Mouse (Mus musculus): ENCODE data around the gene Ahnak. TPM values are rescaled to one million over a fixed set of nuclear protein-coding genes. Genes with fewer than 3 reads are reported as not detected.

Gene Ahnak
- polyA plus RNA-seq, 1 experiment from 2014 or later = 2.2 TPM

DNA sequence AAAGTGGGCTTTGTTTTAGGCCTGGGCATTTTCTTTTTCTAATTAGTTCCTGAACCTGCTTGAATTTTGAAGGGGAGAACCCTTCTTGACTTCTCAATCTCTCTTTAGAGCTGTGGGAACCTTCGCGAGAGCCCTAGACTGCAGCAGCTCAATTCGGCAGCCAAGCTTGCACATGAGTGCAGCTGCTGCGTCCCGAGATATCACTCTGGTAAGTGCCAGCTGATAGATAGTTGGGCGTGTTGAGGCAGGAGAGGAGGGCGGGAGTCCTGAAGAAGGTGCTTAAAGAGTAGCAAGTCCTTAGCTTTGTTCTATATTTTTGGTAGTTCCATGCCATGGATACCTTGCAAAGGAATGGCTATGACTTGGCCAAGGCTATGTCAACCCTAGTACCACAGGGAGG, 42.2 kb upstream of the Ahnak start:
- Histone ChIP-seq H3K4me2 (ENCODE audit: low read length) (no peak overlapping the region), H3K36me3 (ENCODE audit: control insufficient read depth, insufficient read depth) (peaks cover 47% of the 10 kb centered on the region), H3K4me3 (replicated peaks; ENCODE audit: low read length) (no peak overlapping the region), H3K27ac (ENCODE audit: low read length) (no peak overlapping the region), H3K27me3 (replicated peaks; ENCODE audit: control insufficient read depth, insufficient read depth, low read length) (no peaks in the 10 kb centered on the region), H3K4me1 (replicated peaks; ENCODE audit: control insufficient read depth, insufficient read depth, low read length) (peaks cover 32% of the 10 kb centered on the region), H3K9me3 (ENCODE audit: control insufficient read depth, low read length) (no peaks in the 10 kb centered on the region), H3K9ac (replicated peaks; ENCODE audit: low read depth, low read length) (no peak overlapping the region)
- ATAC-seq = no peak
- WGBS = 96% methylated on average over 7 of the region's 7 CpGs

DNA sequence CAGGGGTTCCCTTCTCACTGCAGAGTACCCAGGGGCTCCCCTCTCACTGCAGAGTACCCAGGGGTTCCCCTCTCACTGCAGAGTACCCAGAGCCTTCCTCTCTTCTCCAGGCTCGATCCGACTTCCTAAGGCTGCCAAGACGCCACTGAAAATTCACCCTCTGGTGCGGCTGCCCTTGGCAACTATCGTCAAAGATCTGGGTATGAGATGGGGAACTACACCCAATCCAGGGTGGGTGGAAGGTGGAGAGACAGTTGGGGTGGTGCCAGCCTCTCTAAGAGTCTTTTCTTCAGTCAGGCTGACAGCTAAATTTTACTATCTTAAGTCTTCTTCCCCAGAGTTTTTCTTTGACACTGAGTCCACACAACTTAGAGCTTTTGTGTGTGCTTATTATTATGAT, 38.9 kb upstream of the Ahnak start:
- ATAC-seq = no peak
- WGBS = 89% methylated on average over 5 of the region's 5 CpGs
- Histone ChIP-seq H3K27ac (ENCODE audit: low read length) (no peak overlapping the region), H3K4me2 (ENCODE audit: low read length) (no peak overlapping the region), H3K9me3 (ENCODE audit: control insufficient read depth, low read length) (no peaks in the 10 kb centered on the region), H3K4me1 (replicated peaks; ENCODE audit: control insufficient read depth, insufficient read depth, low read length) (peaks cover 32% of the 10 kb centered on the region), H3K27me3 (replicated peaks; ENCODE audit: control insufficient read depth, insufficient read depth, low read length) (no peaks in the 10 kb centered on the region), H3K9ac (replicated peaks; ENCODE audit: low read depth, low read length) (no peak overlapping the region), H3K4me3 (replicated peaks; ENCODE audit: low read length) (no peak overlapping the region), H3K36me3 (ENCODE audit: control insufficient read depth, insufficient read depth) (peaks cover 47% of the 10 kb centered on the region)

DNA sequence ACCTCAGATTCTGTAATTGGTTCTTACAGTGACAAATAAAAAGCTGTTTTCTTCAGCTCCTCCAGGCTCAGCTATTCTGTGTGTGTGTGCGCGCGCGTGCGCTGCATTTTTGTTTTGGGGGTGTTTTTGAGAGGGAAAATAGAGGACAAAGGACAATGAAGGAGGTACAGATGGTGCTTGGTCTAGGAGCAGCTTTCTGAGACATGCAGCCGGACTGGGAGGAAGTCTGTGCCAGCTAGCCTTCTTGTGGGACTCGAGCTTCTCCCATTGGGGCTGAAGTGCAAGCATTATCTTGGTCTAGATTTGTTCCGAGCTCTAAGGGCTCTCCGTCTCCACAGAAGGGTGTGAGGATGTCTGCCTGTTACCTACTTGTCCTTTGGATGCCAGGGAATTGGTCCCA, 36.8 kb upstream of the Ahnak start:
- H3K9ac ChIP-seq (replicated peaks; ENCODE audit: low read depth, low read length) = peak overlapping the region; percentile 55; the same call in 1 of the 2 replicates

DNA sequence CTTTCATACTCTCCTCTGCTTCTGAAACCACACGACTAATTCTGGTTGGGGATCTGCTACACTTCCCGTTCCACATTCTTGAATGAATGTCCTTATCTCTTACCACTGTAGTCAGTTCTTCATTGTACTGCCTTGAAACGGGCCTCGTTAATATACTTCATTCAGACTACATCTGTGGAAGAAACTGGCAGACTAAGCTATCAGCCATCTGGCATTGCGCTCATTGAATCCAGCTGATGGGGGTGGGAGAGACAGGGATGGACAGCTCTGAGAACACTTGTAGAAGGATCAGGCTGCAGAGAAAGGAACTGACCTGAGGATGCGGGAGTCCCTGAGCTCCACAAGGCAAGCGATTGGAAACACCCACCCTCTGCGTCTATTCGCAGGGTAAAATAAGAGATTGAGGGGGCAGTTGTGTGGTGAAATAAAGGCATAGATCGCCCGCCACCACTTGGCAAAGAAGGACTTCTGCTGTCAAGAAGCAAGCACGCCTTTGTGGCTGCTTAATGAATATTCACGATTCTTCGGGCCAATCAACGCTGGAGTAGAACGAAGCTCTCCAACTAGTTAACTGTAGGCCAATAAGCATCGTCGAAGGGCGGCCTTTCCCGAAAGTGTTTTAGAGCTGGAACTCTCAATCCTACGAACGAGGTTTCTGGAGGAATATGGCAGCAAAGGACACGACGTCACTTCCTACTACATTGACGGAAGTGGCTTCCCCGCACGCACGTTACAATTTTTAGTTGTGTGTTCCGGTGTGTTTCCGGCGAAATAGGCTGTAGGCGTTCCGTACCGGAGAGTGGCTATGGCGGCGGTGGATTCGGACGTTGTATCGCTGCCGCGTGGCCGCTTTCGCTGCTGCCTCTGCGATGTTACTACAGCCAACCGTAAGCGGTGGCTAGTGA, 35.7 kb upstream of the Ahnak start, which contains the start of gene Tut1:
Gene Tut1 (plus strand): TSS at position 713 of the 905 bp plus-strand sequence.
- H3K9ac ChIP-seq (replicated peaks; ENCODE audit: low read depth, low read length) = peak within 1 kb of the TSS; percentile 73
- H3K4me1 ChIP-seq (replicated peaks; ENCODE audit: control insufficient read depth, insufficient read depth, low read length) = peaks cover 35% of the 10 kb centered on the region
- peak within 1 kb of the TSS; percentile 93 for H3K27ac ChIP-seq (ENCODE audit: low read length)
- H3K27me3 ChIP-seq (replicated peaks; ENCODE audit: control insufficient read depth, insufficient read depth, low read length) = no peaks in the 10 kb centered on the region
- peak within 1 kb of the TSS; percentile 98 for H3K4me2 ChIP-seq (ENCODE audit: low read length)
- under 1% methylated on average over 46 of the region's 46 CpGs for WGBS
- H3K36me3 ChIP-seq (ENCODE audit: control insufficient read depth, insufficient read depth) = peaks cover 28% of the 10 kb centered on the region
- ATAC-seq = peak; percentile 96
- no peaks in the 10 kb centered on the region for H3K9me3 ChIP-seq (ENCODE audit: control insufficient read depth, low read length)
- H3K4me3 ChIP-seq (replicated peaks; ENCODE audit: low read length) = peak within 1 kb of the TSS; percentile 79

More for the DNA sequence above, 36.8 kb upstream of the Ahnak start:
- no peaks in the 10 kb centered on the region for H3K9me3 ChIP-seq (ENCODE audit: control insufficient read depth, low read length)
- peak; percentile 6 for ATAC-seq
- peak overlapping the region; percentile 55 for H3K4me2 ChIP-seq (ENCODE audit: low read length)
- peaks cover 39% of the 10 kb centered on the region for H3K36me3 ChIP-seq (ENCODE audit: control insufficient read depth, insufficient read depth)
- 35% methylated on average over 9 of the region's 9 CpGs for WGBS
- H3K27me3 ChIP-seq (replicated peaks; ENCODE audit: control insufficient read depth, insufficient read depth, low read length) = no peaks in the 10 kb centered on the region
- peaks cover 35% of the 10 kb centered on the region for H3K4me1 ChIP-seq (replicated peaks; ENCODE audit: control insufficient read depth, insufficient read depth, low read length)
- no peak overlapping the region for H3K4me3 ChIP-seq (replicated peaks; ENCODE audit: low read length)
- peak overlapping the region; percentile 93 for H3K27ac ChIP-seq (ENCODE audit: low read length)

DNA sequence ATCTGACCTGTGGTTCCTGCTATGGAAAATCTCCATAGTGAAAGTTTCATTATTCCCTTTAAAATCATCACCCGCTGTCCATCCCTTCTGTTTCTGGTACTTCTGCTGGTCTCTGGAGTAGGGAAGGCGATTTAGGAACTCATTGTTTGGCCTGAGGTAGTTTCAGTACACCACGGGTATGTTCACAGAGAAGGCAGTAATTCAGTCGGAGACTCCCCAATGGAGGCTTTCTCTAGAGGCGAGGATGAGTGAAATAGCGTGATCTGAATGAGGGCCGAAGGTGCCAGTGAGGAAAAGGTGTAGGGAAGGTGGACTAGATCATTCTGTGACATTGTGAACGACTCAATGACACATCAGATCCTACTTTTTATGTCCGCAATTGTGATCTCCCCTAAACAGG, 34.9 kb upstream of the Ahnak start:
- H3K9me3 ChIP-seq (ENCODE audit: control insufficient read depth, low read length) = no peaks in the 10 kb centered on the region
- H3K27me3 ChIP-seq (replicated peaks; ENCODE audit: control insufficient read depth, insufficient read depth, low read length) = no peaks in the 10 kb centered on the region
- 3% methylated on average over 9 of the region's 9 CpGs for WGBS
- peaks cover 35% of the 10 kb centered on the region for H3K4me1 ChIP-seq (replicated peaks; ENCODE audit: control insufficient read depth, insufficient read depth, low read length)
- H3K4me3 ChIP-seq (replicated peaks; ENCODE audit: low read length) = peak overlapping the region; percentile 79
- no peak for ATAC-seq
- peaks cover 23% of the 10 kb centered on the region for H3K36me3 ChIP-seq (ENCODE audit: control insufficient read depth, insufficient read depth)
- peak overlapping the region; percentile 98 for H3K4me2 ChIP-seq (ENCODE audit: low read length)
- H3K9ac ChIP-seq (replicated peaks; ENCODE audit: low read depth, low read length) = peak overlapping the region; percentile 73
- peak overlapping the region; percentile 73 for H3K27ac ChIP-seq (ENCODE audit: low read length)

DNA sequence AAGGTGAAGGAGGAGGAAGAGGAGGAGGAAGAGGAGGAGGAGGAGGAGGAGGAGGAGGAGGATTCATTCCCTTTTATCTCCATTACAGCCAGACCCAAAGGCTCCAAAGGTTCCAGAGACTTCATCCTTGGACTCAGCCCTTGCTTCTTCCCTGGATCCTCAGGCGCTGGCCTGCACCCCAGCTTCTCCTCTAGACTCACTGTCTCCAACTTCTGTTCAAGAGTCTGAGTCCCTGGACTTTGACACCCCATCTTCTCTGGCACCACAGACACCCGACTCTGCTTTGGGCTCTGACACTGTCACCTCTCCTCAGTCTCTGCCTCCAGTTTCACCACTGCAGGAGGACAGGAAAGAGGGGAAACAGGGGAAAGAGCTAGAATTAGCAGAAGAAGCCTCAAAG, 26.8 kb upstream of the Ahnak start:
- no peaks in the 10 kb centered on the region for H3K27me3 ChIP-seq (replicated peaks; ENCODE audit: control insufficient read depth, insufficient read depth, low read length)
- H3K27ac ChIP-seq (ENCODE audit: low read length) = no peak overlapping the region
- peaks cover 10% of the 10 kb centered on the region for H3K4me1 ChIP-seq (replicated peaks; ENCODE audit: control insufficient read depth, insufficient read depth, low read length)
- peaks cover 45% of the 10 kb centered on the region for H3K36me3 ChIP-seq (ENCODE audit: control insufficient read depth, insufficient read depth)
- WGBS = 90% methylated on average over 2 of the region's 2 CpGs
- H3K9ac ChIP-seq (replicated peaks; ENCODE audit: low read depth, low read length) = no peak overlapping the region
- ATAC-seq = no peak
- H3K4me2 ChIP-seq (ENCODE audit: low read length) = no peak overlapping the region
- H3K4me3 ChIP-seq (replicated peaks; ENCODE audit: low read length) = no peak overlapping the region
- no peaks in the 10 kb centered on the region for H3K9me3 ChIP-seq (ENCODE audit: control insufficient read depth, low read length)

DNA sequence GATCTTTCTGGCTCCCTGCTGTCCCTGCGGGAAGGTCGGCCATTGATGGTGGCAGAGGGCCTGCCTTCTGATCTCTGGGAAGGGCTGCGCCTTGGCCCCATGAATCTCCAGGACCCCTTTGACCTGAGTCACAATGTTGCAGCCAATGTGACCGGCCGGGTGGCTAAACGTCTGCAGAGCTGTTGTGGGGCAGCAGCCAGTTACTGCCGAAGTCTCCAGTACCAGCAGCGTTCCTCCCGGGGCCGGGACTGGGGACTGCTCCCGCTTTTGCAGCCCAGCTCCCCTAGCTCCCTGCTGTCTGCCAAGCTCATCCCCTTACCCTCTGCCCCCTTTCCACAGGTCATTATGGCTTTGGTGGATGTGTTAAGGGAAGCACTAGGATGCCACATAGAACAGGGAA, 24.0 kb upstream of the Ahnak start:
- no peak overlapping the region for H3K4me2 ChIP-seq (ENCODE audit: low read length)
- no peak overlapping the region for H3K27ac ChIP-seq (ENCODE audit: low read length)
- H3K9me3 ChIP-seq (ENCODE audit: control insufficient read depth, low read length) = no peaks in the 10 kb centered on the region
- no peak overlapping the region for H3K4me3 ChIP-seq (replicated peaks; ENCODE audit: low read length)
- WGBS = 93% methylated on average over 11 of the region's 11 CpGs
- no peak for ATAC-seq
- H3K9ac ChIP-seq (replicated peaks; ENCODE audit: low read depth, low read length) = no peak overlapping the region
- peaks cover 19% of the 10 kb centered on the region for H3K4me1 ChIP-seq (replicated peaks; ENCODE audit: control insufficient read depth, insufficient read depth, low read length)
- peaks cover 40% of the 10 kb centered on the region for H3K36me3 ChIP-seq (ENCODE audit: control insufficient read depth, insufficient read depth)
- no peaks in the 10 kb centered on the region for H3K27me3 ChIP-seq (replicated peaks; ENCODE audit: control insufficient read depth, insufficient read depth, low read length)

DNA sequence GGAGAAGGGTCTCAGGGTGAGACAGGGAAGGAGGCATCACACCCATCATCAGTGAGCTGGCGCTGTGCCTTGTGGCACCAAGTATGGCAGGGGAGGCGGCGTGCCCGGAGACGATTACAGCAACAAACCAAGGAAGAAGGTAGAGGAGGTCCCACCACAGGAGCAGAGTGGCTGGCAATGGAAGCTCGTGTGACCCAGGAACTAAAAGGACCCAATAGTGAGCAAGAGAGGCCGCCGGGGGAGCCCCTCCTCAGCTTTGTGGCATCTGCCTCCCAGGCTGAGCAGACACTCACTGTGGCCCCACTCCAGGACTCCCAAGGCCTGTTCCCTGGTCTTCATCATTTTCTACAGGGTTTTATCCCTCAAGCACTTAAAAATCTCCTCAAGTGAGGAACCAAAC, 23.3 kb upstream of the Ahnak start:
- Histone ChIP-seq H3K4me3 (replicated peaks; ENCODE audit: low read length) (no peak overlapping the region), H3K4me1 (replicated peaks; ENCODE audit: control insufficient read depth, insufficient read depth, low read length) (peaks cover 19% of the 10 kb centered on the region), H3K9ac (replicated peaks; ENCODE audit: low read depth, low read length) (no peak overlapping the region), H3K27ac (ENCODE audit: low read length) (no peak overlapping the region; the same call in 1 of the 2 replicates), H3K4me2 (ENCODE audit: low read length) (peak overlapping the region; percentile 59; the same call in 1 of the 2 replicates), H3K9me3 (ENCODE audit: control insufficient read depth, low read length) (no peaks in the 10 kb centered on the region), H3K27me3 (replicated peaks; ENCODE audit: control insufficient read depth, insufficient read depth, low read length) (no peaks in the 10 kb centered on the region), H3K36me3 (ENCODE audit: control insufficient read depth, insufficient read depth) (peaks cover 36% of the 10 kb centered on the region)
- 82% methylated on average over 8 of the region's 8 CpGs for whole genome bisulfite sequencing
- ATAC-seq = no peak

DNA sequence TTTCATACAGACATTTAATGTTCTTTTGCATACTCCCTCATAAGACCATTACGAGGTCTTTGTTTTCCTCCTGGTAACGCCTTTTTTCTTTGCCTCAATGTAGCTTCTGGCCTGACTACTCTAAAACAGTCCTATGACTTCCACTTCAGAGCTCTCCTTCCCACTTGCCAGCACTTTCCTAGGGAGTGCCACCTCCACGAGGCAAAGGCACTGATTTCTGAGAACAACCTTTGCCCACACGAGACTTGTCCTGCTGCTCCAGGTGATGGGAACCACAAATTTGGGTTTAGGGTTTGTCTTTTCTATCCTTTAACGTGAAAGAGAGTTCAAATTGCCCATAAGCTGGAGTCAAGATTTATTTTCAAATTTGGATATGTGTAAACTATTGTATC, 22.9 kb upstream of the Ahnak start:
- no peaks in the 10 kb centered on the region for H3K9me3 ChIP-seq (ENCODE audit: control insufficient read depth, low read length)
- peaks cover 19% of the 10 kb centered on the region for H3K4me1 ChIP-seq (replicated peaks; ENCODE audit: control insufficient read depth, insufficient read depth, low read length)
- H3K27ac ChIP-seq (ENCODE audit: low read length) = peak overlapping the region; percentile 85
- peak overlapping the region; percentile 52 for H3K9ac ChIP-seq (replicated peaks; ENCODE audit: low read depth, low read length)
- 43% methylated on average over 5 of the region's 5 CpGs for WGBS
- H3K4me2 ChIP-seq (ENCODE audit: low read length) = peak overlapping the region; percentile 59
- peaks cover 40% of the 10 kb centered on the region for H3K36me3 ChIP-seq (ENCODE audit: control insufficient read depth, insufficient read depth)
- H3K27me3 ChIP-seq (replicated peaks; ENCODE audit: control insufficient read depth, insufficient read depth, low read length) = no peaks in the 10 kb centered on the region
- no peak for ATAC-seq
- H3K4me3 ChIP-seq (replicated peaks; ENCODE audit: low read length) = peak overlapping the region; percentile 54

All from forebrain, embryonic 16.5 days (tissue).